Mouse (Mus musculus): ENCODE results near the gene Mrpl2. TPM values are rescaled to one million over a fixed set of nuclear protein-coding genes. Genes with fewer than 3 reads are reported as not detected.

Gene Mrpl2
- polyA plus RNA-seq, 1 experiment from 2014 or later, result 81.9 TPM

DNA sequence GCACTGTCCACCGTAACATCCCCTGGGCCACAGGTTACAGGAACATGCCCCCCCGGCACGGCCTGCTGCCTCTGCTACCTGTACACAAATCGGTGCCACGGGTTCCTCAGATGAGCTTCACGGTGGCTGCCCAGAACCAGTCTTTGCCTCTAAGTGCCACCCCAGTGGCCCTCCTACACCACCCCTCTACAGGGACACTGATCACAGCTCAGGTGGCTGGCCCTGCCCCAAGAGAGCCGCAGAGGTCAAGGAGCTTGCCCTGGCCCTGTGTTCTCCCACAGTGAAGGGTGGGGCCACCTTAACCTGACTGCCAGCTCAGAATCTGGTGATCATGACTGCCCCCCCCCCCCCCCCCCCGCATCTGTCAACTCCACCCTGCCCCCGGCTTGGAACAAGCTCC is 32.4 kb downstream of the Mrpl2 start, which contains the start of gene Mea1:
Mea1 (plus strand) TSS at position 378 of the 400 bp plus-strand sequence.
- Histone ChIP-seq H3K27me3 (no peaks in the 10 kb centered on the region), H3K9me3 (no peaks in the 10 kb centered on the region), H3K36me3 (peaks cover 39% of the 10 kb centered on the region), H3K4me3 (peak within 1 kb of the TSS; percentile 99), H3K4me1 (peaks cover 37% of the 10 kb centered on the region), H3K27ac (replicated peaks) (no peak within 1 kb of the TSS), H3K9ac (replicated peaks) (peak within 1 kb of the TSS; percentile 80), H3K4me2 (replicated peaks) (peak within 1 kb of the TSS; percentile 62)
- no peak for ATAC-seq (replicated peaks)
- WGBS, result 92% methylated on average over 8 of the region's 9 CpGs

DNA sequence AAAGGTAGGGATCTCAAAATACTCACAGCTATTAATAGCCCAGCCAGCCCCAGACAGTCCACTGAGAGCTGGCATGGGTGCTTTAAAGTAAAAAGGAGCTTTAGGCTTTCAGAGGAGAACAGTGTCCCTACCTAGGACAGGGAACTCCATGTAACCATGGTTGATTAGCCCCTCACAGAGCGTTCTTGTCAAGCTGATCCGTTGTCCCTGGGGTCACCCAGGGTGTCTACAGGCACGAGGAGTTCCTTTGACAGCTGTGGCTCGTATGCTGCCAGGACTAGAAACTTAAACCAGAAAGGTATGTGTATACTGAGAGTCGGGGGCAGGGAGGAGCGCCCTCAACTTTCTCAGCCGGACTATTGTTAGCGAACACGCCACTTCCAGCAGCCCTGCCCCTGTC is 32.9 kb downstream of the Mrpl2 start:
- Histone ChIP-seq H3K9me3 (no peaks in the 10 kb centered on the region), H3K4me1 (peaks cover 34% of the 10 kb centered on the region), H3K27me3 (no peaks in the 10 kb centered on the region), H3K4me3 (peak overlapping the region; percentile 99; the same call in 1 of the 2 replicates), H3K36me3 (peaks cover 44% of the 10 kb centered on the region), H3K9ac (replicated peaks) (peak overlapping the region; percentile 80; the same call in 1 of the 2 replicates), H3K27ac (replicated peaks) (no peak overlapping the region), H3K4me2 (replicated peaks) (peak overlapping the region; percentile 62; the same call in 1 of the 2 replicates)
- WGBS, result 68% methylated on average over 9 of the region's 9 CpGs
- ATAC-seq (replicated peaks), result no peak

DNA sequence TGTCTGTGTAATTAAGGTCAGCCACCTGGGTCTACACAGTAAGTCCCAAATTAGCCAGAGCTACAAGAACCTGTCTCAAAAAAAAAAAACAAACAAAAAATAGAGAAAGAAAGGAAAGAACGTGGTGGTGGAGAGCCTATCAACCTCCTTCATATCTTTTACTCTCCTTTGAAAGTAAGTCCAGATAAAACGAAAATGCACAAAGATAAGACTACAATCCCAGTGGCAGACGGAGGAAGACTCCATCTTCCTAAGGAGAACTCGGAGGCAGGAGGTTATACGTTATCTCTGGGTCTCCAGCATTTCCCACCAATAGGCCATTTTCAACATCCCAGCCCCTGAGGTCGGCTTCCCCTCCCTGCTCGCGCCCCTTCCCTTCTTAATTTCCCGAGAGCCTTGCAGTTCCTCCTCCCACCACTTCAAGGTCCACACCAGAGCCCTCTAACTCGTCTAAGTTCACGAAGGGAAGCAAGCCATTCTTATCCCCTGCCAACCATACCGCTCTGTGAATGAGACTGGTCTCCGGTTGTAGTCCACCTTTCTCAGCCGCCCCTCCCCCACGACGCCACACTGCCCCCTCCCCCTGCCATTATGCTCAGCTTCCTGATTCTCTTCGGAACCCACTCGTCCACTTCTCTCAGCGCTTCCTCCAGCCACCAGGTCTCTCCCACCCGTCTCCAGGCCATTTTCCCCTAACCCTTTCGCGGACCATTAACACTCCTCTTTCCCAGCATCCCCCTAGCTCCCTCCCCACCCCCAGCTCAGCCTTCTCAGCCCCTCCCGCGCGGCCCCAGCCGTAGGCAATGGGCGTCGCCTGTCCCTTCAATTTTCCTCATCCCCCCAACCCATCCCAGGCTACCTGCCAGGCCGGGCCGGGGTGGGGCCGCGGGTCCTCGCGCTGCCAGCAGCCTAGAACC is 34.1 kb downstream of the Mrpl2 start:
- ATAC-seq (replicated peaks), result peak; percentile 14
- peak overlapping the region; percentile 94 for H3K27ac ChIP-seq (replicated peaks)
- under 1% methylated on average over 34 of the region's 34 CpGs for WGBS
- H3K4me1 ChIP-seq, result peaks cover 26% of the 10 kb centered on the region
- peak overlapping the region; percentile 62 for H3K4me2 ChIP-seq (replicated peaks)
- H3K27me3 ChIP-seq, result no peaks in the 10 kb centered on the region
- peaks cover 52% of the 10 kb centered on the region for H3K36me3 ChIP-seq
- peak overlapping the region; percentile 99 for H3K4me3 ChIP-seq
- H3K9me3 ChIP-seq, result no peaks in the 10 kb centered on the region
- peak overlapping the region; percentile 80 for H3K9ac ChIP-seq (replicated peaks)

DNA sequence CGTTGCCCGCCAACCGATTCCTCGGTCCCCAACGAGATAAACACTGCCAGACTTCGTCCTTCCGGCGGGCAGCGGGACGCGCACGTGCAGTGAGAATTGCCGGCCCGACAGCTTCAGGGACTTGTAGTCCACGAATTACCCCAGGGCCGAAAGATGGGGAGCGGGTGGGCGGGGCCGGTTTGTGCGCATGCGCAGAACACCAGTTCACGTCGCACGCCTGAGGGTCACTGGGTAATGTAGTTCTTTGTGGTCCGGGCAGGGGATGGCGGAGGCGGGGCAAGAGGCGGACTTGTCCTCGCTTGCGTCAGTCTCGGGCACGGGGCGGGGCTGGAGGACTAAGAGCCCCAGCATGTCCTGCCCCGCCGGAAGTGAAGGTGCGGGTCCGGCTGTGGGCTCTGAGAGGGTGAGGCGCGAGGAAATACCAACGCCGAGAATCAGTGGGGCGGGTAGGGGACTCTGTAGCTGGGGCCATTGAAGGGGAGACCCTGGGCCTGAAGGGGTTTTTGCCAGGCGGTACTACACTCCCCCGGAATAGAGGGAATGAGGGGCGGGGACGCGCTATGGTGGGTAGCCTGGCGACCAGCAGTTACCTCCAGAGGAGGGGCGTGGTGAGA is 34.8 kb downstream of the Mrpl2 start, which contains the start of gene Klhdc3:
Klhdc3 (minus strand) TSS at position 155 of the 614 bp plus-strand sequence.
- Histone ChIP-seq H3K27me3 (no peaks in the 10 kb centered on the region), H3K9ac (replicated peaks) (peak within 1 kb of the TSS; percentile 80), H3K9me3 (no peaks in the 10 kb centered on the region), H3K4me1 (peaks cover 26% of the 10 kb centered on the region), H3K27ac (replicated peaks) (peak within 1 kb of the TSS; percentile 94), H3K36me3 (peaks cover 52% of the 10 kb centered on the region), H3K4me3 (peak within 1 kb of the TSS; percentile 99), H3K4me2 (replicated peaks) (peak within 1 kb of the TSS; percentile 87)
- peak; percentile 97 for ATAC-seq (replicated peaks)
- under 1% methylated on average over 49 of the region's 49 CpGs for WGBS

DNA sequence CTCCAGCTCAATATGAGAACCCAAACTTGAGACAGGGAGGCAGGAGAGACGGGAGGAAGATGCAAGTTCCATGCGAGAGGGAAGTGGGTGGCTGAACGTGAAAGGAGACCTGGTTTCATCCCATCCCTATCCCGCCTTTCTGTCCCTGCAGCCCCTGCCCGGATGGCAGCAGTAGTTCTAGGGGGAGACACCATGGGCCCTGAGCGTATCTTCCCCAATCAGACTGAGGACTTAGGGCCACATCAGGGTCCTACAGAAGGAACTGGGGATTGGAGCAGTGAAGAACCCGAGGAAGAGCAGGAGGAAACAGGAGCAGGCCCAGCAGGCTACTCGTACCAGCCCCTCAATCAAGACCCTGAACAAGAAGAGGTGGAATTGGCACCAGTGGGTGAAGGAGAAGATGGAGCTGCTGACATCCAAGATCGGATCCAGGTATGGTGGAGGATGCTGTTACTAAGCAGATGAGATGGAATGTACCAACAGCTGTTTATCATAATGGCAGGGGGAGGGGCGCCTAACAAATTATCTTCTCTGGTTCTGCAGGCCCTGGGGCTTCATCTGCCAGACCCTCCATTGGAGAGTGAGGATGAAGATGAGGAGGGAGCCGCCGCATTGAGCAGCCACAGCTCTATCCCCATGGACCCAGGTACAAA is 35.6 kb downstream of the Mrpl2 start:
- H3K4me3 ChIP-seq, result peak overlapping the region; percentile 99
- no peaks in the 10 kb centered on the region for H3K27me3 ChIP-seq
- H3K9ac ChIP-seq (replicated peaks), result peak overlapping the region; percentile 53
- no peaks in the 10 kb centered on the region for H3K9me3 ChIP-seq
- H3K27ac ChIP-seq (replicated peaks), result peak overlapping the region; percentile 65; the same call in 1 of the 2 replicates
- WGBS, result 27% methylated on average over 12 of the region's 12 CpGs
- H3K4me1 ChIP-seq, result peaks cover 26% of the 10 kb centered on the region
- H3K4me2 ChIP-seq (replicated peaks), result peak overlapping the region; percentile 87
- ATAC-seq (replicated peaks), result peak; percentile 6; the same call in 1 of the 2 replicates
- peaks cover 52% of the 10 kb centered on the region for H3K36me3 ChIP-seq

DNA sequence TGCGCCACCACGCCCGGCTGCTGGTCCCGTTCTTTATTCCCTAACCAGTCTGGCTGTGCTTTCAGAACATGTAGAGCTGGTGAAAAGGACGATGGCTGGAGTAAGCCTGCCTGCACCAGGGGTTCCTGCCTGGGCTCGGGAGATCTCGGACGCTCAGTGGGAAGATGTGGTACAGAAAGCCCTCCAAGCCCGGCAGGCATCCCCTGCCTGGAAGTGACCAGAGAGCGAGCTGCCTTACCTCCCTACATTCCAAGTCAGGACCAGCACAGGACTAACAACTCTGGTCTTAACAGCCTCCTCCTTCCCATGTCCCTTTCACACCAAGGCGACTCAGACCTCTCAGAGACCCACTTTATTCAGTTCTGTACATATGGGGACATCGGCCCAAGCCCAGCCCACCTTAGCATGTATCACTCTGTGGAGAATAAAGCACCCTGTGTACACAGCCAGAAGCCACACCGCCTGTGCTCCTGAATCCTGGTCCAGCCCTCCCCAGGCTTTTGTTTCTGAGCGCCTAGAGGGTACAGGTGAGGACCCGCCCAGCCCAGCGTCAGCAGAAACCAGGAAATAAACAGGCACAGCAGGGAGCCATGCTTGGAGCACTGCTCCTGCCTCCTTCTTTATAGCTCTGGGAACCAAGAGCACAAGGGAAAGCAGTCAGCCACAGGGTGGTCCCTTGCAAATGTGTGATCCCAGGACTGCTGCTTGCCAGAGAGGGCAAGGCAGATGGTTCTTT is 36.8 kb downstream of the Mrpl2 start:
- no peak overlapping the region for H3K4me2 ChIP-seq (replicated peaks)
- no peaks in the 10 kb centered on the region for H3K9me3 ChIP-seq
- H3K27ac ChIP-seq (replicated peaks), result no peak overlapping the region
- no peaks in the 10 kb centered on the region for H3K27me3 ChIP-seq
- 79% methylated on average over 16 of the region's 16 CpGs for WGBS
- no peak for ATAC-seq (replicated peaks)
- H3K9ac ChIP-seq (replicated peaks), result no peak overlapping the region
- H3K36me3 ChIP-seq, result peaks cover 52% of the 10 kb centered on the region
- no peak overlapping the region for H3K4me3 ChIP-seq
- H3K4me1 ChIP-seq, result peaks cover 26% of the 10 kb centered on the region

DNA sequence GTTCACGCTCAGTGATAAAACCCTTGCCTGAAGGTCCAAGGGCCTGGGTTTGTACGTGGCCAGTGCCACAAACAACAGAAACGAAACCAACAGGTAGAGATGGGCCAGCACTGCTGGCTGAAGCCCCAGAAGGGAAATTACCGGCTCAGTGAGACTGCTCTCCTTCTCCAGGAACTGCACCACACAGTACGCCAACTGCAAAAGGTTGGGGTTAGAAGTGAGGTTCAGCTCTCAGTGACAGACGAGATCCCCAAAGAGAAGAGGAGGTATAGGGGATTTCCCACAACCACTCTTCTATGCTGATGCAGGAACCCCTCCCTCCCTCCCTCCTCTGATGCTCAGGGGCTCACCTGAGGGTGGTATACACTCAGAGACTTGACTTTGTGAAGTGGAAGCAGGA is 39.9 kb downstream of the Mrpl2 start:
- peaks cover 8% of the 10 kb centered on the region for H3K4me1 ChIP-seq
- no peaks in the 10 kb centered on the region for H3K9me3 ChIP-seq
- no peak overlapping the region for H3K4me3 ChIP-seq
- no peak for ATAC-seq (replicated peaks)
- H3K4me2 ChIP-seq (replicated peaks), result no peak overlapping the region
- peaks cover 49% of the 10 kb centered on the region for H3K36me3 ChIP-seq
- no peak overlapping the region for H3K9ac ChIP-seq (replicated peaks)
- H3K27ac ChIP-seq (replicated peaks), result no peak overlapping the region
- H3K27me3 ChIP-seq, result no peaks in the 10 kb centered on the region
- WGBS, result 93% methylated on average over 6 of the region's 6 CpGs

DNA sequence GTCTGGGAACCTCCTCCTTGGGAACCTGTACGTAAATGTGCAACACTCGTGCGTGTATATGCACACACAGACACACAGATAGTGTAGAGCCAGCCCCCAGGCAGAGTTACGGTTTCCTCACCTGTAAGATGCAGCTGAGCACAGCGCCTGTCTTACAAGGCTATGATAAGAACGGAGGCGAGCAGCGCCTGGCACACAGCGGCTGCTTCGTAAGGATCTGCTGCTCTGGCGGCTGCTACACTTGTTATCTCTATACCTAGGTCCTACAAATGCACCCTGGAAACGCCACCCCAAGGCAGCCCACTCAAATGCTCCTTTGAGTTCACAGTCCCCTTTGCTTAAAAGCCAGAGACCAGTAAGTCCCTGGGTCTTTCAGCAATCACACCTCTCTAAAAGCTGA is 44.6 kb downstream of the Mrpl2 start:
- ATAC-seq (replicated peaks), result no peak
- H3K27ac ChIP-seq (replicated peaks), result no peak overlapping the region
- no peak overlapping the region for H3K4me3 ChIP-seq
- WGBS, result 96% methylated on average over 12 of the region's 12 CpGs
- H3K9me3 ChIP-seq, result no peaks in the 10 kb centered on the region
- no peaks in the 10 kb centered on the region for H3K27me3 ChIP-seq
- H3K36me3 ChIP-seq, result peaks cover 18% of the 10 kb centered on the region
- H3K4me2 ChIP-seq (replicated peaks), result no peak overlapping the region
- no peaks in the 10 kb centered on the region for H3K4me1 ChIP-seq
- H3K9ac ChIP-seq (replicated peaks), result no peak overlapping the region

DNA sequence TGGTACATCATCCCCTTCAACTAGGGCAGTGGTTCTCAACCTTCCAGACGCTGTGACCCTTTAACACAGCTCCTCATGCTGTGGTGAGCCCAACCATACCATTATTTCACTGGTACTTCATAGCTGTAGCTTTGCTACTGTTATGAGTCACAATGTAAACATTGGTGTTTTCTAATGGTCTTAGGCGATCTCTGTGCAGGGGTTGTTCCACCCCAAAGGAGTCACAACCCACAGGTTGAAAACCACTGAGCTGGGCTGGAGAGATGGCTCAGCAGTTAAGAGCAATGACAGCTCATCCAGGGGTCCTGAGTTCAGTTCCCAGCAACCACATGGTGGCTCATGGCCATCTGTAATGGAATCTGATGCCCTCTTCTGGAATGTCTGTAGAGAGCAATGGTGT is 45.4 kb downstream of the Mrpl2 start:
- no peak for ATAC-seq (replicated peaks)
- WGBS, result 97% methylated on average over 2 of the region's 2 CpGs
- no peak overlapping the region for H3K4me2 ChIP-seq (replicated peaks)
- no peak overlapping the region for H3K27ac ChIP-seq (replicated peaks)
- H3K4me1 ChIP-seq, result no peaks in the 10 kb centered on the region
- H3K9ac ChIP-seq (replicated peaks), result no peak overlapping the region
- H3K27me3 ChIP-seq, result no peaks in the 10 kb centered on the region
- H3K36me3 ChIP-seq, result peaks cover 11% of the 10 kb centered on the region; the same call in 1 of the 2 replicates
- H3K9me3 ChIP-seq, result no peaks in the 10 kb centered on the region
- no peak overlapping the region for H3K4me3 ChIP-seq

DNA sequence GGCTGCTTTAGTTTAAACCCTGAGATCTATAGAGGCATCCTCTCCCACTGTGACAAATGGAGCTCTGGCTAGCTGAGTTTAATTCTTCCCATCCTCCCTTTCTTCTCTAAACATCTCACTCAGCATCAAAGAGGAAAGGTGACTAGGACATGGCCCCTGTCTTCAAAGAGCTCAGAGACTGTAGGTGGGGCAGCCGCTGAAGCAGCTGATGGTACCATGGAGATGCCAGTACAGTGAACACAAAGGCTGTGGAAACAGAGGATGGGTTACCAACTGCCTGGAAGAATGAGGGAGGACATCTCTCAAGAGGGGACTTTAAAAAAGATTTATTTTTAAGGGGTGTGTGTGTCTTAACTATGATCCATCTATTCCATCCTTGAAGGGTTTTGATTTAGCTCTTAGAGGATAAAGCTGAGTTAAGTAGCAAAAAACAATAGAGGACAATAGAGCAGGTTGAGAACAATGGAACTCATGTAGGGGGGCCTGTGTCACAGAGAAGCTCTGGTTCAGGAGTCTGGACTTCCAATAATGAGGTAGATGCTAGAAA is 48.6 kb downstream of the Mrpl2 start:
- H3K36me3 ChIP-seq, result peaks cover 8% of the 10 kb centered on the region; the same call in 1 of the 2 replicates
- WGBS, result 78% methylated on average over 1 of the region's 1 CpGs
- H3K4me2 ChIP-seq (replicated peaks), result no peak overlapping the region
- no peak overlapping the region for H3K4me3 ChIP-seq
- H3K9me3 ChIP-seq, result no peaks in the 10 kb centered on the region
- no peak overlapping the region for H3K27ac ChIP-seq (replicated peaks)
- H3K4me1 ChIP-seq, result no peaks in the 10 kb centered on the region
- no peaks in the 10 kb centered on the region for H3K27me3 ChIP-seq
- no peak overlapping the region for H3K9ac ChIP-seq (replicated peaks)
- no peak for ATAC-seq (replicated peaks)

DNA sequence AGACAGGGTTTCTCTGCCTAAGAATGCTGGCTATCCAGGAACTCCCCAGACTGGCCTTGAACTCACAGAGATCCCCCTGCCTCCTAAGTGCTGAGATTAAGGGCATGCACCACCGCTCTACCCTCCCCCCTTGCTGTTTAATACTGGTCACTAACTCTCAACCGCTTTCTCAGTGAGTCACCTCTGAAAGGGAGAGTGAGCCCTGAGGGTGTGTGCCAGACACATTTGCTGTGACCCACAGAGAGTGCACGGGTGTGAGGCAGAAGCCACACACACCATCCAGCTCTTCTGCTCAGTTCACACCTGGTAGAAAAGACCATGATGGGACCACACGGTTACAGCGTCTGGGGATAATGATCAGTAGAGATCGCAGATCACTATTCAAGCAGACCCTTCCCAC is 52.5 kb downstream of the Mrpl2 start:
- H3K36me3 ChIP-seq, result peaks cover 8% of the 10 kb centered on the region; the same call in 1 of the 2 replicates
- H3K9me3 ChIP-seq, result no peaks in the 10 kb centered on the region
- H3K27me3 ChIP-seq, result no peaks in the 10 kb centered on the region
- H3K4me3 ChIP-seq, result no peak overlapping the region
- H3K27ac ChIP-seq (replicated peaks), result no peak overlapping the region
- H3K9ac ChIP-seq (replicated peaks), result no peak overlapping the region
- peaks cover 26% of the 10 kb centered on the region for H3K4me1 ChIP-seq
- no peak overlapping the region for H3K4me2 ChIP-seq (replicated peaks)
- ATAC-seq (replicated peaks), result no peak
- 93% methylated on average over 6 of the region's 6 CpGs for WGBS

Data from forebrain, embryonic 15.5 days (tissue).